Mouse (Mus musculus) limb, embryonic 11.5 days (tissue): ENCODE measurements around the gene Olfr465-ps1. TPM values are rescaled to one million over a fixed set of nuclear protein-coding genes. Genes with fewer than 3 reads are reported as not detected.

Experiments used
- ATAC-seq: fragments of 200-750 bp; cut with Nextera tagmentation; 2 replicates; pipeline ENCODE4 v1.8.0; 2017; ENCODE audit warnings: low read depth; ENCODE audit not compliant: insufficient number of reproducible peaks, low FRiP score, low TSS enrichment
- DNase-seq: peaks from one replicate; pipeline ENCODE4 v3.0.0-alpha.2; 2015; ENCODE audit warnings: low spot score
- H3K27ac ChIP-seq: fragments of 300-500 bp; sonication (generic); replicated peaks from 2 replicates; pipeline ENCODE4 v1.5.1; 2014; ENCODE audit warnings: low read depth, mild to moderate bottlenecking, low read length
- H3K27me3 ChIP-seq: fragments of 300-500 bp; sonication (generic); 2 replicates; pipeline ENCODE4 v1.6.1; 2014; ENCODE audit warnings: mild to moderate bottlenecking, low read length, mixed read lengths; ENCODE audit not compliant: control insufficient read depth, insufficient read depth
- H3K36me3 ChIP-seq: fragments of 300-500 bp; sonication (generic); 2 replicates; pipeline ENCODE4 v1.6.1; 2014; ENCODE audit warnings: mild to moderate bottlenecking, low read length, moderate library complexity, mixed read lengths; ENCODE audit not compliant: control insufficient read depth, insufficient read depth
- H3K4me1 ChIP-seq: fragments of 300-500 bp; sonication (generic); 2 replicates; pipeline ENCODE4 v1.6.1; 2014; ENCODE audit warnings: low read length, mixed read lengths; ENCODE audit not compliant: control insufficient read depth, insufficient read depth
- H3K4me2 ChIP-seq: fragments of 300-500 bp; sonication (generic); 2 replicates; pipeline ENCODE4 v1.6.1; 2014; ENCODE audit warnings: low read depth, mild to moderate bottlenecking, moderate library complexity; ENCODE audit not compliant: severe bottlenecking
- H3K4me3 ChIP-seq: fragments of 300-500 bp; sonication (generic); 2 replicates; pipeline ENCODE4 v1.5.1; 2014; ENCODE audit warnings: low read depth, low read length
- H3K9ac ChIP-seq: fragments of 300-500 bp; sonication (generic); 2 replicates; pipeline ENCODE4 v1.6.1; 2014; ENCODE audit warnings: mild to moderate bottlenecking, low read length
- H3K9me3 ChIP-seq: fragments of 300-500 bp; sonication (generic); 2 replicates; pipeline ENCODE4 v1.6.1; 2016; ENCODE audit warnings: low read length; ENCODE audit not compliant: control insufficient read depth
- WGBS: fragments of 180-500 bp; shearing (Covaris S2); extraction: QIAGEN DNeasy Blood & Tissue Kit; methylation state at CpG from one replicate; pipeline ENCODE4 v1.1.7; 2014; 5-methylcytosine and 5-hydroxymethylcytosine counted together
- polyA plus RNA-seq: library from polyadenylated mRNA; unstranded; fragments of >200 nt; fragmentation: Nextera tagmentation; extraction: Ambion mirVana; gene quantifications from 2 replicates; pipeline ENCODE4 v1.2.1, GENCODE M21; 2014

The Olfr465-ps1 gene
- not detected in 2 replicates for polyA plus RNA-seq

GRCm38 (mm10) chr13:65137789-65138188, at the start of gene Olfr465-ps1:
Gene Olfr465-ps1, plus strand, starts transcription at chr13:65138089.
- no peak for DNase-seq
- Histone ChIP-seq H3K4me1 (no peaks in the 10 kb centered on the region), H3K9ac (no peak within 1 kb of the TSS), H3K27me3 (no peaks in the 10 kb centered on the region), H3K9me3 (no peaks in the 10 kb centered on the region), H3K27ac (no peak within 1 kb of the TSS), H3K36me3 (no peaks in the 10 kb centered on the region), H3K4me3 (no peak within 1 kb of the TSS), H3K4me2 (no peak within 1 kb of the TSS)
- ATAC-seq: no peak
- WGBS: 83% methylated on average over 4 of the region's 4 CpGs

- Histone ChIP-seq H3K4me1 (no peaks in the 10 kb centered on the region), H3K27ac (no peak overlapping the region), H3K4me2 (no peak overlapping the region), H3K27me3 (no peaks in the 10 kb centered on the region), H3K9ac (no peak overlapping the region), H3K9me3 (no peaks in the 10 kb centered on the region), H3K4me3 (no peak overlapping the region), H3K36me3 (no peaks in the 10 kb centered on the region)
- WGBS: 93% methylated on average over 4 of the region's 4 CpGs
- DNase-seq (no peak), ATAC-seq (no peak)
Measured at GRCm38 (mm10) chr13:65095923-65096322, 42.0 kb upstream of the Olfr465-ps1 start.

- Histone ChIP-seq H3K27ac (no peak overlapping the region), H3K9ac (no peak overlapping the region), H3K4me3 (no peak overlapping the region), H3K4me2 (no peak overlapping the region), H3K27me3 (no peaks in the 10 kb centered on the region), H3K9me3 (no peaks in the 10 kb centered on the region), H3K36me3 (no peaks in the 10 kb centered on the region), H3K4me1 (no peaks in the 10 kb centered on the region)
- no peak for DNase-seq
- no peak for ATAC-seq
Measured at GRCm38 (mm10) chr13:65097018-65097417, 40.9 kb upstream of the Olfr465-ps1 start.

- no peaks in the 10 kb centered on the region for H3K27me3 ChIP-seq
- H3K4me3 ChIP-seq: no peak overlapping the region
- H3K9ac ChIP-seq: no peak overlapping the region
- no peak overlapping the region for H3K4me2 ChIP-seq
- H3K4me1 ChIP-seq: no peaks in the 10 kb centered on the region
- ATAC-seq (no peak), DNase-seq (no peak)
- H3K9me3 ChIP-seq: no peaks in the 10 kb centered on the region
- no peak overlapping the region for H3K27ac ChIP-seq
- no peaks in the 10 kb centered on the region for H3K36me3 ChIP-seq
- 95% methylated on average over 9 of the region's 9 CpGs for whole genome bisulfite sequencing
Measured at GRCm38 (mm10) chr13:65100678-65101077, 37.2 kb upstream of the Olfr465-ps1 start.

- ATAC-seq (no peak), DNase-seq (no peak)
- H3K4me2 ChIP-seq: no peak overlapping the region
- H3K4me3 ChIP-seq: no peak overlapping the region
- H3K4me1 ChIP-seq: no peaks in the 10 kb centered on the region
- H3K27me3 ChIP-seq: no peaks in the 10 kb centered on the region
- no peak overlapping the region for H3K27ac ChIP-seq
- 94% methylated on average over 3 of the region's 3 CpGs for WGBS
- no peaks in the 10 kb centered on the region for H3K36me3 ChIP-seq
- no peak overlapping the region for H3K9ac ChIP-seq
- H3K9me3 ChIP-seq: no peaks in the 10 kb centered on the region
Measured at GRCm38 (mm10) chr13:65101232-65101631, 36.7 kb upstream of the Olfr465-ps1 start.

GRCm38 (mm10) chr13:65111961-65112360, 25.9 kb upstream of the Olfr465-ps1 start:
- ATAC-seq (no peak), DNase-seq (peak; percentile 29)
- Histone ChIP-seq H3K4me1 (no peaks in the 10 kb centered on the region), H3K27me3 (no peaks in the 10 kb centered on the region), H3K36me3 (no peaks in the 10 kb centered on the region), H3K27ac (no peak overlapping the region), H3K4me3 (peak overlapping the region; percentile 84), H3K9ac (peak overlapping the region; percentile 93), H3K4me2 (peak overlapping the region; percentile 68), H3K9me3 (peaks cover 5% of the 10 kb centered on the region; the same call in 1 of the 2 replicates)
- 0% methylated on average over 5 of the region's 5 CpGs for WGBS

GRCm38 (mm10) chr13:65112459-65113110, 25.3 kb upstream of the Olfr465-ps1 start, which contains the start of gene Mfsd14b:
Gene Mfsd14b, minus strand, starts transcription at chr13:65112975.
- Histone ChIP-seq H3K4me1 (no peaks in the 10 kb centered on the region), H3K27ac (peak within 1 kb of the TSS; percentile 84), H3K27me3 (no peaks in the 10 kb centered on the region), H3K4me2 (peak within 1 kb of the TSS; percentile 68), H3K36me3 (no peaks in the 10 kb centered on the region), H3K9me3 (peaks cover 3% of the 10 kb centered on the region; the same call in 1 of the 2 replicates), H3K9ac (peak within 1 kb of the TSS; percentile 93), H3K4me3 (peak within 1 kb of the TSS; percentile 84)
- peak; percentile 100 for ATAC-seq
- under 1% methylated on average over 60 of the region's 60 CpGs for WGBS
- DNase-seq: peak; percentile 91

GRCm38 (mm10) chr13:65113239-65113638, 24.6 kb upstream of the Olfr465-ps1 start:
- no peak for DNase-seq
- ATAC-seq: peak; percentile 41; the same call in 1 of the 2 replicates
- 62% methylated on average over 3 of the region's 3 CpGs for WGBS
- H3K27me3 ChIP-seq: no peaks in the 10 kb centered on the region
- peak overlapping the region; percentile 93 for H3K9ac ChIP-seq
- no peak overlapping the region for H3K27ac ChIP-seq
- peak overlapping the region; percentile 68 for H3K4me2 ChIP-seq
- peak overlapping the region; percentile 84 for H3K4me3 ChIP-seq
- H3K9me3 ChIP-seq: no peaks in the 10 kb centered on the region
- H3K36me3 ChIP-seq: no peaks in the 10 kb centered on the region
- no peaks in the 10 kb centered on the region for H3K4me1 ChIP-seq

GRCm38 (mm10) chr13:65120984-65121383, 16.9 kb upstream of the Olfr465-ps1 start:
- no peaks in the 10 kb centered on the region for H3K36me3 ChIP-seq
- no peak overlapping the region for H3K27ac ChIP-seq
- H3K4me3 ChIP-seq: no peak overlapping the region
- 65% methylated on average over 3 of the region's 3 CpGs for WGBS
- H3K9ac ChIP-seq: no peak overlapping the region
- no peaks in the 10 kb centered on the region for H3K9me3 ChIP-seq
- no peaks in the 10 kb centered on the region for H3K4me1 ChIP-seq
- no peaks in the 10 kb centered on the region for H3K27me3 ChIP-seq
- ATAC-seq (no peak), DNase-seq (no peak)
- no peak overlapping the region for H3K4me2 ChIP-seq
